Mouse (Mus musculus): ENCODE measurements around the gene Arsg.

DNA sequence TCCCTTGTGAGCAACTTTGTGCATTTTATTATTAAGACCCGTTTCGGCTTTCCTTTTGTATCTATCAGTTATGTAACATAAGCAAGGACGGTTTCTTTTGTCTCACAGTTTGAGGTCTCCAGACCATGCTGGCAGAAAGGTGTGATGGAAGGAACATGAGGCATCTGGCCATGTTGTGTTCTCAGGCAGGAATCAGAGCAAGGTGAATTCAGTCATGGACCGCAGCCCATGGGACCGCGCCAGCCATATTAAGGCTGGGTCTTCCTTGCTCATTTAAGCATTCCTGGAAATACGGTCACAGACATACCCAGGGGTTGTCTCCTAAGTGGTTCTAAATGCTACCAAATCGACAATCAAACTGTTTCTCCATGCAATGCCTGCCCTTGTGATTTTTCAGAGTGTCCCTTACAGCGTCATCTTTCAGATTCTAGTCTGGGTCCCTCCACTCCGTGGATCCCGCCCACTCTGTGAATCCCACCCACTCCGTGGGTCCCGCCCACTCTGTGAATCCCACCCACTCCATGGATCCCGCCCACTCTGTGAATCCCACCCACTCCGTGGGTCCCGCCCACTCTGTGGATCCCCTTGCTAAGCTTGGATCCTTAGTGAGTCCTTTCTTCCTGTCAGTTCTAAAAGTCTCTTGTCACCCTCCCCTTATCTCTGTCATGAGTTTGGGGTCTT, 40.0 kb downstream of the Arsg start:
- TF ChIP-seq MAX (IDR thresholded peaks at IDR 0.05; ENCODE audit: low read length) (no peak), EP300 (IDR thresholded peaks at IDR 0.05; ENCODE audit: low read length) (no peak), CTCF (conservative IDR thresholded peaks at IDR 0.05 in 1 of 2, IDR thresholded peaks at IDR 0.05 in 1 of 2; ENCODE audit: low read depth in 2 of 2, low read length in 2 of 2) (no peak), MYC (IDR thresholded peaks at IDR 0.05; ENCODE audit: low read depth, low read length) (no peak)

Data from CH12.LX (cell line).